Mouse (Mus musculus) mouse embryonic stem cell (cell line): ENCODE results near the gene Sprr1b.
"Not testable (repeated sequence)": the region's sequence is repeated elsewhere in the genome, so short reads cannot be mapped to it uniquely, and the experiment has no call there.

Source experiments
- in situ Hi-C, 2 experiments: fragments of 300-500 bp; cut with MboI; formaldehyde crosslinking; loops; 1 replicate in 1 of 2; 3 replicates in 1 of 2; pipeline ENCODE4 v1.14.3; 2019 to 2020; ENCODE audit warnings: low sequenced_read_pairs in 2 of 2, low pct_unique_long_range_greater_than_20kb in 1 of 2, mixed read lengths in 1 of 2; ENCODE audit not compliant: unreplicated experiment in 1 of 2

Gene Sprr1b

GRCm38 (mm10) chr3:92438689-92439088 lies at the start of gene Sprr1b:
Sprr1b (minus strand) TSS chr3:92438789.
- in situ Hi-C loops = no loop called here

GRCm38 (mm10) chr3:92486307-92486706 lies 47.7 kb upstream of the Sprr1b start:
- in situ Hi-C loops = no loop called here

- in situ Hi-C loops = no loop called here
Observed at GRCm38 (mm10) chr3:92485863-92486262, 47.3 kb upstream of the Sprr1b start, which contains the start of gene Sprr1a. Sprr1a (minus strand) TSS chr3:92485895.

GRCm38 (mm10) chr3:92481249-92481648 lies 42.7 kb upstream of the Sprr1b start:
- in situ Hi-C loops = not testable (repeated sequence)

GRCm38 (mm10) chr3:92470111-92470510 lies 31.5 kb upstream of the Sprr1b start:
- in situ Hi-C loops = no loop called here

- in situ Hi-C loops = no loop called here
Observed at GRCm38 (mm10) chr3:92467424-92467823, 28.8 kb upstream of the Sprr1b start.

- in situ Hi-C loops = no loop called here
Observed at GRCm38 (mm10) chr3:92466576-92466975, 28.0 kb upstream of the Sprr1b start.

- in situ Hi-C loops = no loop called here
Observed at GRCm38 (mm10) chr3:92458620-92459019, 20.0 kb upstream of the Sprr1b start, which contains the start of gene Sprr3. Sprr3 (minus strand) TSS chr3:92458720.

- in situ Hi-C loops = no loop called here
Observed at GRCm38 (mm10) chr3:92455151-92455550, 16.6 kb upstream of the Sprr1b start.

- in situ Hi-C loops = no loop called here
Observed at GRCm38 (mm10) chr3:92440177-92440576, 1.6 kb upstream of the Sprr1b start.

GRCm38 (mm10) chr3:92432282-92432681 lies 6.3 kb downstream of the Sprr1b start, which contains the start of gene Sprr2k:
Sprr2k (plus strand) TSS chr3:92432582.
- in situ Hi-C loops = no loop called here

- in situ Hi-C loops = no loop called here
Observed at GRCm38 (mm10) chr3:92429323-92429722, 9.3 kb downstream of the Sprr1b start, which contains the start of gene Gm9774. Gm9774 (minus strand) TSS chr3:92429423.

- in situ Hi-C loops = no loop called here
Observed at GRCm38 (mm10) chr3:92417782-92418181, 20.8 kb downstream of the Sprr1b start, which contains the start of gene Sprr2j-ps. Sprr2j-ps (plus strand) TSS chr3:92418082.

GRCm38 (mm10) chr3:92407691-92408090 lies 30.9 kb downstream of the Sprr1b start, which contains the start of gene Sprr2i:
Sprr2i (plus strand) TSS chr3:92407991.
- in situ Hi-C loops = no loop called here

- in situ Hi-C loops = no loop called here
Observed at GRCm38 (mm10) chr3:92394301-92394700, 44.3 kb downstream of the Sprr1b start.
